Mouse (Mus musculus) splenic B cell, adult 2 months (primary cell): ENCODE measurements around the gene Neurl1a.

Source experiments
- DNase-seq: peaks from one replicate; pipeline ENCODE4 v3.0.0-alpha.2; 2011; ENCODE audit warnings: low read depth, low spot score
- H3K27me3 ChIP-seq: 2 replicates; pipeline ENCODE4 v1.6.1; 2012; ENCODE audit warnings: mild to moderate bottlenecking, low read length, moderate library complexity, mixed read lengths; ENCODE audit not compliant: control insufficient read depth, poor library complexity, insufficient read depth, severe bottlenecking
- H3K36me3 ChIP-seq: 2 replicates; pipeline ENCODE4 v1.6.1; 2012; ENCODE audit warnings: mild to moderate bottlenecking, low read length, moderate library complexity, mixed read lengths; ENCODE audit not compliant: control insufficient read depth, poor library complexity, insufficient read depth, severe bottlenecking

Neurl1a gene

GRCm38 (mm10) chr19:47152062-47152369 is 26.6 kb upstream of the Neurl1a start:
- H3K36me3 ChIP-seq, result no peaks in the 10 kb centered on the region
- H3K27me3 ChIP-seq, result no peaks in the 10 kb centered on the region
- no peak for DNase-seq

GRCm38 (mm10) chr19:47153767-47154166 is 24.9 kb upstream of the Neurl1a start:
- Histone ChIP-seq H3K36me3 (no peaks in the 10 kb centered on the region), H3K27me3 (no peaks in the 10 kb centered on the region)
- DNase-seq, result no peak

- DNase-seq, result no peak
- Histone ChIP-seq H3K36me3 (no peaks in the 10 kb centered on the region), H3K27me3 (no peaks in the 10 kb centered on the region)
Observed at GRCm38 (mm10) chr19:47157664-47158063, 21.0 kb upstream of the Neurl1a start, which contains the start of gene Calhm3. Calhm3 (minus strand) TSS chr19:47157764.

- no peaks in the 10 kb centered on the region for H3K36me3 ChIP-seq
- no peak for DNase-seq
- H3K27me3 ChIP-seq, result 0 out of 2 replicates have a peak, but pooled peaks cover 1% of the 10 kb centered on the region
Observed at GRCm38 (mm10) chr19:47161669-47162068, 17.0 kb upstream of the Neurl1a start.

- no peak for DNase-seq
- H3K36me3 ChIP-seq, result no peaks in the 10 kb centered on the region
- 0 out of 2 replicates have a peak, but pooled peaks cover 2% of the 10 kb centered on the region for H3K27me3 ChIP-seq
Observed at GRCm38 (mm10) chr19:47163176-47163744, 15.4 kb upstream of the Neurl1a start.

- H3K27me3 ChIP-seq, result 0 out of 2 replicates have a peak, but pooled peaks cover 2% of the 10 kb centered on the region
- H3K36me3 ChIP-seq, result no peaks in the 10 kb centered on the region
- no peak for DNase-seq
Observed at GRCm38 (mm10) chr19:47166758-47167157, 11.9 kb upstream of the Neurl1a start.

- DNase-seq, result no peak
- Histone ChIP-seq H3K36me3 (no peaks in the 10 kb centered on the region), H3K27me3 (0 out of 2 replicates have a peak, but pooled peaks cover 2% of the 10 kb centered on the region)
Observed at GRCm38 (mm10) chr19:47167617-47168214, 10.9 kb upstream of the Neurl1a start.

- Histone ChIP-seq H3K27me3 (0 out of 2 replicates have a peak, but pooled peaks cover 2% of the 10 kb centered on the region), H3K36me3 (no peaks in the 10 kb centered on the region)
- DNase-seq, result peak; percentile 81
Observed at GRCm38 (mm10) chr19:47168223-47168622, 10.4 kb upstream of the Neurl1a start.

GRCm38 (mm10) chr19:47168793-47169412 is 9.7 kb upstream of the Neurl1a start:
- peak; percentile 90 for DNase-seq
- 0 out of 2 replicates have a peak, but pooled peaks cover 2% of the 10 kb centered on the region for H3K27me3 ChIP-seq
- H3K36me3 ChIP-seq, result no peaks in the 10 kb centered on the region

- Histone ChIP-seq H3K27me3 (no peaks in the 10 kb centered on the region), H3K36me3 (no peaks in the 10 kb centered on the region)
- DNase-seq, result peak; percentile 63
Observed at GRCm38 (mm10) chr19:47174515-47174914, 4.1 kb upstream of the Neurl1a start.

- H3K27me3 ChIP-seq, result no peaks in the 10 kb centered on the region
- H3K36me3 ChIP-seq, result no peaks in the 10 kb centered on the region
- DNase-seq, result peak; percentile 39
Observed at GRCm38 (mm10) chr19:47175472-47175871, 3.1 kb upstream of the Neurl1a start.

GRCm38 (mm10) chr19:47176916-47177505 is 1.6 kb upstream of the Neurl1a start:
- H3K36me3 ChIP-seq, result no peaks in the 10 kb centered on the region
- H3K27me3 ChIP-seq, result no peaks in the 10 kb centered on the region; the same call in 1 of the 2 replicates
- no peak for DNase-seq

- peak; percentile 18 for DNase-seq
- Histone ChIP-seq H3K27me3 (no peaks in the 10 kb centered on the region; the same call in 1 of the 2 replicates), H3K36me3 (no peaks in the 10 kb centered on the region)
Observed at GRCm38 (mm10) chr19:47178001-47178400, 619 bp upstream of the Neurl1a start.

- no peaks in the 10 kb centered on the region for H3K36me3 ChIP-seq
- no peak for DNase-seq
- H3K27me3 ChIP-seq, result no peaks in the 10 kb centered on the region; the same call in 1 of the 2 replicates
Observed at GRCm38 (mm10) chr19:47179272-47179809, 721 bp downstream of the Neurl1a start.

GRCm38 (mm10) chr19:47180011-47180410 is 1.4 kb downstream of the Neurl1a start:
- Histone ChIP-seq H3K27me3 (no peaks in the 10 kb centered on the region; the same call in 1 of the 2 replicates), H3K36me3 (no peaks in the 10 kb centered on the region)
- no peak for DNase-seq
